Mouse (Mus musculus) kidney, embryonic 14.5 days (tissue): ENCODE measurements at regions not wholly inside any gene's neighbourhood (a gene's known extent, or its start where the extent isn't known, plus 50 kb on each side); places are given as distances from the start of the nearest gene placed in this dataset.

Experiments used
- ATAC-seq: fragments of 200-750 bp; cut with Nextera tagmentation; 2 replicates; pipeline ENCODE4 v1.8.0; 2017; ENCODE audit warnings: moderate number of reproducible peaks, mild to moderate bottlenecking, moderate TSS enrichment, moderate library complexity; ENCODE audit not compliant: low FRiP score, low TSS enrichment
- H3K27ac ChIP-seq: fragments of 300-500 bp; sonication (generic); 2 replicates; pipeline ENCODE4 v1.5.1; 2014; ENCODE audit warnings: low read depth, mild to moderate bottlenecking, low read length, moderate library complexity, mixed read lengths
- H3K27me3 ChIP-seq: fragments of 300-500 bp; sonication (generic); 2 replicates; pipeline ENCODE4 v1.6.1; 2014; ENCODE audit warnings: mild to moderate bottlenecking, low read length; ENCODE audit not compliant: control insufficient read depth, insufficient read depth
- H3K36me3 ChIP-seq: fragments of 300-500 bp; sonication (generic); 2 replicates; pipeline ENCODE4 v1.6.1; 2014; ENCODE audit warnings: low read length, mixed read lengths; ENCODE audit not compliant: control insufficient read depth, insufficient read depth
- H3K4me1 ChIP-seq: fragments of 300-500 bp; sonication (generic); 2 replicates; pipeline ENCODE4 v1.6.1; 2014; ENCODE audit warnings: low read length, mixed read lengths; ENCODE audit not compliant: control insufficient read depth, insufficient read depth
- H3K4me2 ChIP-seq: fragments of 300-500 bp; sonication (generic); replicated peaks from 2 replicates; pipeline ENCODE4 v1.6.1; 2014; ENCODE audit warnings: low read depth, mild to moderate bottlenecking, low read length
- H3K4me3 ChIP-seq: fragments of 300-500 bp; sonication (generic); 2 replicates; pipeline ENCODE4 v1.5.1; 2014; ENCODE audit warnings: mild to moderate bottlenecking, low read length
- H3K9ac ChIP-seq: fragments of 300-500 bp; sonication (generic); 2 replicates; pipeline ENCODE4 v1.6.1; 2014; ENCODE audit warnings: low read depth, mild to moderate bottlenecking, low read length, moderate library complexity
- H3K9me3 ChIP-seq: fragments of 300-500 bp; sonication (generic); 2 replicates; pipeline ENCODE4 v1.6.1; 2016; ENCODE audit warnings: low read length; ENCODE audit not compliant: control insufficient read depth
- WGBS: fragments of 180-500 bp; shearing (Covaris S2); extraction: QIAGEN DNeasy Blood & Tissue Kit; methylation state at CpG from one replicate; pipeline ENCODE4 v1.1.7; 2014; 5-methylcytosine and 5-hydroxymethylcytosine counted together

DNA sequence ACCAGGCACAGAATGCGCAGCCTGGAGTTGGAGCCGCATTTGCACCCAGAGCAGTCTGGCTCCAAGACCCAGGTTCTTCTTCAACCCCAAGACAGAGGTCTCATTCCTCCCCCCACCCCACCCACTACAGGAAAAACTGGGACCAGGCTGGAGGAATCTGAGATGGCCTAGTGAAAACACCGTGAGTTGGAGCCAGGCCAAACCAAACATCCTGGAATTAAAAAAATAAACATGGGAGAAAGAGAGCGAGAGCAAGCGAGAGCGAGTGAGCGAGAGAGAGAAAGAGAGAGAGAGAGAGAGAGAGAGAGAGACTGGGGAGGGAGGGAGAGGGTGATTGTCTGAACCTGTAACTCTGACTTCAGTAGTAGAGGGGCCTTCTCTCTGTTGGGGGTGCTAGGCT lies 138.8 kb downstream of the Mn1 start:
- Histone ChIP-seq H3K4me2 (no peak overlapping the region), H3K27ac (no peak overlapping the region; the same call in 1 of the 2 replicates), H3K9ac (no peak overlapping the region), H3K36me3 (no peaks in the 10 kb centered on the region), H3K4me1 (peaks cover 22% of the 10 kb centered on the region), H3K9me3 (no peaks in the 10 kb centered on the region), H3K4me3 (no peak overlapping the region), H3K27me3 (peaks cover 6% of the 10 kb centered on the region; the same call in 1 of the 2 replicates)
- WGBS: 28% methylated on average over 7 of the region's 7 CpGs
- peak; percentile 49 for ATAC-seq

GRCm38 (mm10) chr5:111560432-111560831 lies 143.3 kb downstream of the Mn1 start:
- 57% methylated on average over 7 of the region's 9 CpGs for whole genome bisulfite sequencing
- no peak overlapping the region for H3K4me3 ChIP-seq
- no peaks in the 10 kb centered on the region for H3K9me3 ChIP-seq
- no peak overlapping the region for H3K9ac ChIP-seq
- 0 out of 2 replicates have a peak, but pooled peaks cover 4% of the 10 kb centered on the region for H3K27me3 ChIP-seq
- no peak for ATAC-seq
- H3K27ac ChIP-seq: no peak overlapping the region
- peaks cover 8% of the 10 kb centered on the region; the same call in 1 of the 2 replicates for H3K4me1 ChIP-seq
- H3K36me3 ChIP-seq: no peaks in the 10 kb centered on the region
- no peak overlapping the region for H3K4me2 ChIP-seq

GRCm38 (mm10) chr5:111561301-111561700 lies 144.1 kb downstream of the Mn1 start:
- 67% methylated on average over 10 of the region's 10 CpGs for WGBS
- H3K9ac ChIP-seq: no peak overlapping the region
- H3K27me3 ChIP-seq: peaks cover 4% of the 10 kb centered on the region; the same call in 1 of the 2 replicates
- no peaks in the 10 kb centered on the region for H3K36me3 ChIP-seq
- H3K4me2 ChIP-seq: no peak overlapping the region
- no peaks in the 10 kb centered on the region for H3K9me3 ChIP-seq
- no peak overlapping the region for H3K4me3 ChIP-seq
- no peak for ATAC-seq
- H3K4me1 ChIP-seq: 0 out of 2 replicates have a peak, but pooled peaks cover 1% of the 10 kb centered on the region
- no peak overlapping the region for H3K27ac ChIP-seq

GRCm38 (mm10) chr5:111570826-111571225 lies 153.7 kb downstream of the Mn1 start:
- Histone ChIP-seq H3K4me1 (peaks cover 19% of the 10 kb centered on the region; the same call in 1 of the 2 replicates), H3K27ac (no peak overlapping the region), H3K27me3 (peaks cover 39% of the 10 kb centered on the region), H3K9ac (no peak overlapping the region), H3K4me2 (no peak overlapping the region), H3K9me3 (no peaks in the 10 kb centered on the region), H3K36me3 (no peaks in the 10 kb centered on the region), H3K4me3 (no peak overlapping the region)
- 1% methylated on average over 10 of the region's 10 CpGs for WGBS
- ATAC-seq: peak; percentile 87

DNA sequence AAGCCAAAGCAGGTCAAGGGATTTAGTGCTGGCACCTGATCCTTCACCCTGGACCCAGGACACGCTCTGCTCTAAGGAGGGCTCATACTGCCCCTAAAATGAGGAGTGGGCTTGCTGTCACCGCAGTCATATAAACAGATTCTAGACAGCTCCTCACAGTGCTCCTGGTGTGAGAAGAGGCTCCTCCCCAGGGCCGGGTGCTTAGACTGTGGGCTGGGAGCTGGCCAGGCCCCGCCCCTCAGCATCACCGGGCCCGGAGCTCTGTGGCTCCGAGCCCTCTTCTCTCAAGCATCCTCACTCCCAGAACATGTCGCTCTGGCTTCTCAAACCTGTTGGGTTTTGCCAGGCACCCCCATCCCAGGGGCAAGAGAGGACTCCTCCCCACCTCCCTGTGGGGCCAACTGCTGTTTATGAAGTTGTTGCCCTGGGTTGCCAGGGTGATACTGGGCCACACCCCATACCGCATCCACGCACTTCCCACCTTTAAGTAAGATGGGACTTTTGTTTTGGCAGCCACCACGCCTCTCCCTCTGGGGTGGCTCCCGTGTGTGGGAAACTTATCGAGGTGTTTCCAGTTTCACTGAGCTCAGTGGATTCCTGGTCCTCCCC lies 156.2 kb downstream of the Mn1 start:
- WGBS: 15% methylated on average over 13 of the region's 13 CpGs
- Histone ChIP-seq H3K36me3 (no peaks in the 10 kb centered on the region), H3K4me1 (peaks cover 35% of the 10 kb centered on the region), H3K27me3 (peaks cover 40% of the 10 kb centered on the region), H3K9ac (no peak overlapping the region), H3K27ac (no peak overlapping the region), H3K4me2 (no peak overlapping the region), H3K9me3 (no peaks in the 10 kb centered on the region), H3K4me3 (no peak overlapping the region)
- no peak for ATAC-seq

DNA sequence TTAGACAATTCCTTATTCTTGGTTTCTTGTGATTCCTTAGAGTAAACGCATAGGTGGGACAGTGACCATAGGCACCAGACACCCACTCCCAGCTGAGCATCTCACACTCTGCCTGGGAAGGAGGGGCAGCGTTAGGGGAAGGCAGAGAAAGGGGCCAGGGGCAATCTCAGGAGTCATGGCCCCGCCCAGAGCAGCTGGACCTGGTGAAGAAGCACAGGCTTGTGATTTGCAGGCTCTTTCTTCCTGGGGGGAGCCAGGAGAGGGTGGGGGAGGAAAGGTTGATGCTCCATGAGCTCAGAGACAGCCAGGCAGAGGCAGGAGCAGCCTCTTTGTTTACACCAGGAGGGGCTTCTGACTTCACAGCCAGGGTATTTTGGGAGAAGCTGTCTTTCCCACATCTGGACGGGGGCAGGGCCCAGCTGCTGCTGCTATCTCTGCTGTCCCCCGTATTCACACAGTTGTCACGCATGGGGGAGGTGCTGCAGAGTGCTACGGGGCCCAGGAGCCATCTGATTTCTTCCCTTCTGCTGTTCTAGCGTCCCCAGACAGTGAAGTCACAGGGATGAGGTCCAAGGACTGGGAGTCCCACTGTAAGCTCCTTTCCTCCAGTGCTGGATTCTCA lies 157.2 kb downstream of the Mn1 start:
- Histone ChIP-seq H3K27ac (no peak overlapping the region), H3K9me3 (no peaks in the 10 kb centered on the region), H3K36me3 (no peaks in the 10 kb centered on the region), H3K4me1 (peaks cover 45% of the 10 kb centered on the region), H3K27me3 (peaks cover 44% of the 10 kb centered on the region), H3K4me2 (no peak overlapping the region), H3K4me3 (no peak overlapping the region), H3K9ac (no peak overlapping the region)
- ATAC-seq: no peak
- WGBS: 12% methylated on average over 8 of the region's 8 CpGs

DNA sequence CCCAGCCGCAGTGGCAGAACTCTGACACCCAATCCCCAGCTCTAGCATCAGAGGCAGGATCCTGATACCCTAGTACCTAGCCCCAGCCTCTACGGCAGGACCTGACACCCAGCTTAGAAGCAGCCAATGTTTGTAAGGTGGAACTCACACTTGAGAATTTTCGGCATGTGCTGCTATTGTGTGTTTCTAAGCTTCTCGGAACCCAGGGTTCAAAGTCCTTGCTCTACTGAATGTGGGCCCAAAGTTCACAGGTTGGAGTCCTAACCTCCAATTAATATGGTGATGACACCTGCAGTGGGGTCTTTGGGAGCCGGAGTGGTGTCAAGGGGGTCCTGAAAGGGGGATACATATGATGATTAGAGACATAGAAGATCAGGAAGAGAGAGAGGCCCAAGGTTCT lies 158.2 kb downstream of the Mn1 start:
- H3K9me3 ChIP-seq: no peaks in the 10 kb centered on the region
- 79% methylated on average over 5 of the region's 5 CpGs for WGBS
- no peaks in the 10 kb centered on the region for H3K36me3 ChIP-seq
- no peak overlapping the region for H3K4me3 ChIP-seq
- H3K27ac ChIP-seq: no peak overlapping the region
- peaks cover 46% of the 10 kb centered on the region for H3K4me1 ChIP-seq
- H3K9ac ChIP-seq: no peak overlapping the region
- H3K4me2 ChIP-seq: no peak overlapping the region
- ATAC-seq: no peak
- peaks cover 41% of the 10 kb centered on the region for H3K27me3 ChIP-seq

DNA sequence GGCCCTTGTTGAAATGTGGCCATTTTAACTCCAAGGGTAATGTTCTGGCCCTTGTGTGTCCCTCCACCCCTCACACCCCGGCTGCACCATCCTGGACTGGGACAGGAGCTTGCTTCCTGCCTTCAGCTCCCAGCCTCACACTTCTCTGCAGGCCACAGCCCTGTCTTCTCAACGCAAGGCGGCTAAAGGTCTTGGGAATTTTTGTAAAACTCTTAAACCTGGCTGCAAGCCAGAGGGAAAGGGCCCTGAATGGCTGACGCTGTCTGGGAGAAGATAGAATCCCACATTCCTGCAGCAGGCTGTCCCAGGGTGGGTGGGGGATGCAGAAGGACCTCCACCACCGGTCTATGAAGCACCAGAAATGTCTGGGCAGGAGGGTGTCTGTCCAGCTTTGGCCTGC lies 156.3 kb upstream of the Gm26897 start:
- Histone ChIP-seq H3K4me2 (no peak overlapping the region), H3K27me3 (peaks cover 42% of the 10 kb centered on the region), H3K9ac (no peak overlapping the region), H3K27ac (peak overlapping the region; percentile 63), H3K9me3 (no peaks in the 10 kb centered on the region), H3K4me3 (no peak overlapping the region), H3K4me1 (peaks cover 43% of the 10 kb centered on the region), H3K36me3 (no peaks in the 10 kb centered on the region)
- ATAC-seq: peak; percentile 44; the same call in 1 of the 2 replicates
- WGBS: 39% methylated on average over 5 of the region's 5 CpGs

- H3K4me1 ChIP-seq: peaks cover 43% of the 10 kb centered on the region
- peak overlapping the region; percentile 63 for H3K27ac ChIP-seq
- no peaks in the 10 kb centered on the region for H3K9me3 ChIP-seq
- no peak overlapping the region for H3K4me2 ChIP-seq
- H3K36me3 ChIP-seq: no peaks in the 10 kb centered on the region
- no peak overlapping the region for H3K9ac ChIP-seq
- no peak overlapping the region for H3K4me3 ChIP-seq
- WGBS: 42% methylated on average over 5 of the region's 5 CpGs
- ATAC-seq: no peak
- peaks cover 39% of the 10 kb centered on the region for H3K27me3 ChIP-seq
Observed at GRCm38 (mm10) chr5:111578088-111578487, 155.6 kb upstream of the Gm26897 start.
